Mouse (Mus musculus): Measurements from ENCODE around the gene Clip1. TPM values are rescaled to one million over a fixed set of nuclear protein-coding genes. Genes with fewer than 3 reads are reported as not detected.

The Clip1 gene
- total RNA-seq, 2 experiments from 2014 or later, result 154 to 158 TPM

Other genes starting within 250 kb of the Clip1 start
- gene Lrrc43, start 195.3 kb downstream of the Clip1 start, total RNA-seq (2021), result 1 to 10 TPM; 1.3 to 1.7 TPM
- gene Il31, start 195.1 kb downstream of the Clip1 start, total RNA-seq (2021), result not detected
- 1 to 10 TPM; 1.5 to 2.4 TPM for gene B3gnt4, start 174.2 kb downstream of the Clip1 start, total RNA-seq (2021)
- gene Diablo, start 160.4 kb downstream of the Clip1 start, total RNA-seq (2021), result 10 to 100 TPM; 42.1 to 47.8 TPM
- 1 to 10 TPM; 6.4 to 8.3 TPM for gene Gm49027, start 159.1 kb downstream of the Clip1 start, total RNA-seq (2021)
- gene Vps33a, start 111.6 kb downstream of the Clip1 start, total RNA-seq (2021), result 10 to 100 TPM; 71.2 to 83.2 TPM
- gene Zcchc8, start 36.5 kb upstream of the Clip1 start, total RNA-seq (2021), result 10 to 100 TPM; 66.3 to 70.9 TPM
- gene Rsrc2, start 64.8 kb upstream of the Clip1 start, total RNA-seq (2021), result 10 to 100 TPM; 94.9 to 95.1 TPM
- 1 to 10 TPM; 7.8 to 8.8 TPM for gene Kntc1, start 65.1 kb upstream of the Clip1 start, total RNA-seq (2021)
- not detected for gene Hcar2, start 180.9 kb upstream of the Clip1 start, total RNA-seq (2021)
- 1 to 10 TPM in 1 of 2 experiments, under 1 TPM in 1; 0.54 to 1.1 TPM for gene Hcar1, start 195.4 kb upstream of the Clip1 start, total RNA-seq (2021)
- 10 to 100 TPM; 69.6 to 75.8 TPM for gene Denr, start 222.6 kb upstream of the Clip1 start, total RNA-seq (2021)
- 1 to 10 TPM; 1.2 to 1.3 TPM for gene Gm43518, start 242.8 kb upstream of the Clip1 start, total RNA-seq (2021)
- 1 to 10 TPM; 1.9 to 4.8 TPM for gene Ccdc62, start 246.1 kb upstream of the Clip1 start, total RNA-seq (2021)